14 mouse cellular contexts compared by ENCODE assay signal in the genomic region with DNA sequence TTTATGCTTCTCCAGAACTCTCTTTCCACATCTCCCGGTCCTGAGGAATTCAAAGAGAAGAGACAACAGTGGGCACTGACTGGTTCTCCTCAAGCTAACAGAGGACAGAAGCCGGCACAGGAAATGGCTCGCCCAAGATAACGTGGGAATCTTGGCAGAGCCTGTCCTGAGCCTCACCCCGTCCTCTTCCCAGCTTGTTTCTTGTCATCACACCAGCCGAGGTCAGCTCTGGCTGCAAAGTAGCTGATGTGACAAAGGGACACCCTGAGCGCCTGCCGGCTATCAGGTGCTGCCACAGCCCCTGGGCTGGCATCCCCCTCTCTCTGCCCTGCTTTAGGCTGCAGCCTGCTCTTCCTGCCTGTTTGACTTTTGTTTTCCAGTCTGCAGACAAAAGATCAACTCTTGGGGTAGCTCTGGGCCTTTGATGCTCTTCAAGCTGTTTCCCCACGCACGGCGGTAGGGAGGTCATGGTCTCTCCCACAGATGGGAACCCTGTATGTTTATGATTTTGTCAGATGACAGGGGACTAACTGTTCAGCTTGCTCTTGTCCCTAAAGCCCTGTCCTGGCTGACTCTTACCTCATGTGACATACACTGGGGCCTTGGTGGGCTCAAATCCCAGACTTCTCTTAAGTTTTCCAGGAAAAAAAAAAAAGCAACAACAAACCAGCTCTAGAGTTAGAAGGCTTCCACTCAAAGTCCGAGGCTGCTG. TPM values are rescaled to one million over a fixed set of nuclear protein-coding genes. Genes with fewer than 3 reads are reported as not detected.
DNase-seq lines count a peak whose midpoint lies in the region; ATAC-seq lines count a peak whose summit lies in the region.
"Had no signal": no experiment of that assay in that cellular context is flagged by ENCODE, and none has a peak within 500 bp of the region (broad histone marks: within the 10 kb centered on the region; RNA-seq: fewer than 3 reads in every experiment).

No protein-coding gene starts in this region.

- H3K9me3 ChIP-seq in kidney, embryonic 15.5 days (replicated peaks): no peaks in the 10 kb centered on the region
- 0 out of 2 replicates have a peak, but pooled peaks cover 6% of the 10 kb centered on the region for H3K9me3 ChIP-seq in heart, embryonic 16.5 days (replicated peaks; ENCODE audit: control insufficient read depth, low read length)
- H3K9me3 ChIP-seq: G1E had no signal

- H3K4me3 ChIP-seq in kidney, embryonic 15.5 days (replicated peaks): no peak overlapping the region
- no peak overlapping the region for H3K4me3 ChIP-seq in heart, embryonic 16.5 days (ENCODE audit: low read length)
- H3K4me3 ChIP-seq: erythroblast, embryonic 14.5 days had no signal

- no peak overlapping the region for H3K27ac ChIP-seq in kidney, embryonic 15.5 days
- H3K27ac ChIP-seq in heart, embryonic 16.5 days (ENCODE audit: low read length): peak overlapping the region; percentile 51
- H3K27ac ChIP-seq: macrophage had no signal

- H3K9ac ChIP-seq in kidney, embryonic 15.5 days: no peak overlapping the region
- 0 out of 2 replicates have a peak overlapping the region, but pooled peaks have one; percentile 4 for H3K9ac ChIP-seq in heart, embryonic 16.5 days (ENCODE audit: low read length)

- 49% methylated on average over 12 of the region's 12 CpGs for WGBS in kidney, embryonic 15.5 days
- 26% methylated on average over 12 of the region's 12 CpGs for WGBS in heart, embryonic 16.5 days

- 0 out of 2 replicates have a peak, but pooled peaks cover 7% of the 10 kb centered on the region for H3K27me3 ChIP-seq in kidney, embryonic 15.5 days
- no peaks in the 10 kb centered on the region for H3K27me3 ChIP-seq in heart, embryonic 16.5 days (ENCODE audit: control insufficient read depth, insufficient read depth, low read length)

- peak; percentile 36 for DNase-seq in kidney, adult 11 months
- peak; percentile 67 to 68 for DNase-seq in heart, adult 18-20 months
- DNase-seq in lung, adult 18-20 months: peak; percentile 77 to 83
- no peak for DNase-seq in frontal cortex, postnatal 25 days (ENCODE audit: low spot score in 2 of 2)
- DNase-seq in adrenal gland, adult 2 months: no peak
- DNase-seq in yolk sac, embryonic 10.5 days (ENCODE audit: low spot score): no peak
- DNase-seq: cerebellum, adult 2 months; embryo, embryonic 11 days; thymus, postnatal 4 days had no signal

- ATAC-seq in kidney, embryonic 15.5 days (replicated peaks; ENCODE audit: low FRiP score): no peak
- ATAC-seq in heart, embryonic 16.5 days (replicated peaks; ENCODE audit: extremely low read depth, insufficient read depth, low FRiP score): peak; percentile 59

- no peak overlapping the region for H3K4me2 ChIP-seq in kidney, embryonic 15.5 days
- H3K4me2 ChIP-seq in heart, embryonic 16.5 days (ENCODE audit: low read depth, low read length): peak overlapping the region; percentile 30; the same call in 1 of the 2 replicates

- H3K4me1 ChIP-seq in kidney, embryonic 15.5 days: no peaks in the 10 kb centered on the region
- peaks cover 14% of the 10 kb centered on the region; the same call in 1 of the 2 replicates for H3K4me1 ChIP-seq in heart, embryonic 16.5 days (ENCODE audit: control insufficient read depth, insufficient read depth, low read length)

- H3K36me3 ChIP-seq in kidney, embryonic 15.5 days: no peaks in the 10 kb centered on the region
- no peaks in the 10 kb centered on the region for H3K36me3 ChIP-seq in heart, embryonic 16.5 days (ENCODE audit: control insufficient read depth, insufficient read depth)
- H3K36me3 ChIP-seq: G1E had no signal

RNA-seq across cellular contexts. Expression of gene Smim12, which starts 14.8 kb away (rescaled TPM):
- polyA plus RNA-seq in kidney, embryonic 15.5 days (2015; fragmentation: Nextera tagmentation; extraction: Ambion mirVana): 65.6 and 66.3 TPM in 2 replicates
- 10 to 100 TPM; 54.9 to 61.9 TPM for total RNA-seq in heart, adult 18-20 months (2021)
- 67.2 and 69.3 TPM in 2 replicates for polyA plus RNA-seq in heart, embryonic 16.5 days (2015; fragmentation: Nextera tagmentation; extraction: Ambion mirVana)
- total RNA-seq in adrenal gland, adult 2 months (2021): 10 to 100 TPM; 50.4 to 68.0 TPM
- 41.7 and 46.8 TPM in 2 replicates for polyA plus RNA-seq in adrenal gland, adult 2 months (2012; rRNA removed)

RNA-seq across cellular contexts. Expression of gene Gja4, which starts 55.5 kb away (rescaled TPM):
- 24.9 and 30.5 TPM in 2 replicates for polyA plus RNA-seq in kidney, embryonic 15.5 days (2015; fragmentation: Nextera tagmentation; extraction: Ambion mirVana)
- 1 to 10 TPM; 7.2 to 7.8 TPM for total RNA-seq in heart, adult 18-20 months (2021)
- polyA plus RNA-seq in heart, embryonic 16.5 days (2015; fragmentation: Nextera tagmentation; extraction: Ambion mirVana): 32.3 and 33.3 TPM in 2 replicates
- 1 to 10 TPM; 2.7 to 6.7 TPM for total RNA-seq in adrenal gland, adult 2 months (2021)
- polyA plus RNA-seq in adrenal gland, adult 2 months (2012; rRNA removed): 15.9 and 16.0 TPM in 2 replicates
- polyA plus RNA-seq: erythroblast, embryonic 14.5 days; G1E; macrophage had no signal

Comparison
In these comparisons a context has a peak if more than half of its experiments do, and no peak if none do; other contexts are left out.
1. DNase-seq: peak in kidney, adult 11 months (single experiment), heart, adult 18-20 months (2 of 2) and lung, adult 18-20 months (2 of 2); none in frontal cortex, postnatal 25 days (0 of 2), adrenal gland, adult 2 months (single experiment) and yolk sac, embryonic 10.5 days (single experiment).